Mouse (Mus musculus) spleen, adult 2 months (tissue): Measurements from ENCODE around the gene Slc24a2.

Experiments used
- CTCF ChIP-seq: fragments of 200-500 bp; IDR thresholded peaks from 2 replicates; pipeline ENCODE4 v1.5.1; 2011; ENCODE audit warnings: mild to moderate bottlenecking, inconsistent platforms; ENCODE audit not compliant: insufficient read depth, insufficient read length, insufficient replicate concordance; ENCODE audit errors: extremely low read depth
- POLR2A ChIP-seq: fragments of 200-500 bp; IDR thresholded peaks from 2 replicates; pipeline ENCODE4 v1.6.1; 2011; ENCODE audit warnings: low read depth, low read length, inconsistent platforms

GRCm38 (mm10) chr4:87177116-87177515, 53.2 kb downstream of the Slc24a2 start:
- TF ChIP-seq CTCF (no peak), POLR2A (no peak)
